Mouse (Mus musculus) left cerebral cortex, adult 8-10 months (tissue): Measurements from ENCODE around the gene Arhgap4. TPM values are rescaled to one million over a fixed set of nuclear protein-coding genes. Genes with fewer than 3 reads are reported as not detected.

ENCODE experiments used
- DNase-seq, 2 experiments: peaks; one replicate each; pipeline ENCODE4 v3.0.0; 2022; ENCODE audit warnings: low spot score in 2 of 2
- total RNA-seq, 4 experiments: library from RNA; stranded (reverse); gene quantifications; 2 replicates each; pipeline ENCODE4 v1.2.4; 2022

Gene Arhgap4
- total RNA-seq, 4 experiments from 2014 or later: 4.3 to 5.1 (median 4.7) TPM

- DNase-seq: peak; percentile 58 to 91
Measured at GRCm38 (mm10) chrX:73914827-73915703, 6.6 kb downstream of the Arhgap4 start.

- no peak for DNase-seq
Measured at GRCm38 (mm10) chrX:73911588-73911987, 10.1 kb downstream of the Arhgap4 start.

GRCm38 (mm10) chrX:73911156-73911555 lies 10.5 kb downstream of the Arhgap4 start:
- DNase-seq: no peak

- no peak for DNase-seq
Measured at GRCm38 (mm10) chrX:73910451-73910850, 11.2 kb downstream of the Arhgap4 start.

GRCm38 (mm10) chrX:73910049-73910448 lies 11.6 kb downstream of the Arhgap4 start:
- DNase-seq: no peak

- no peak for DNase-seq
Measured at GRCm38 (mm10) chrX:73897959-73898358, 23.7 kb downstream of the Arhgap4 start.

- peak in 1 of 2 experiments; percentile 25 for DNase-seq
Measured at GRCm38 (mm10) chrX:73895719-73896118, 26.0 kb downstream of the Arhgap4 start, which contains the start of gene L1cam. TSS of gene L1cam (minus strand) at chrX:73896105.

- DNase-seq: no peak
Measured at GRCm38 (mm10) chrX:73892833-73893232, 28.8 kb downstream of the Arhgap4 start.

GRCm38 (mm10) chrX:73891551-73892152 lies 30.0 kb downstream of the Arhgap4 start, which contains the start of gene Avpr2:
TSS of gene Avpr2 (plus strand) at chrX:73892102.
- DNase-seq: no peak

- DNase-seq: no peak
Measured at GRCm38 (mm10) chrX:73881463-73881862, 40.2 kb downstream of the Arhgap4 start.

GRCm38 (mm10) chrX:73881036-73881427 lies 40.6 kb downstream of the Arhgap4 start:
- no peak for DNase-seq

- no peak for DNase-seq
Measured at GRCm38 (mm10) chrX:73880194-73881035, 41.3 kb downstream of the Arhgap4 start.

- DNase-seq: no peak
Measured at GRCm38 (mm10) chrX:73877014-73877413, 44.7 kb downstream of the Arhgap4 start.

- no peak for DNase-seq
Measured at GRCm38 (mm10) chrX:73875881-73876280, 45.8 kb downstream of the Arhgap4 start.

- DNase-seq: no peak
Measured at GRCm38 (mm10) chrX:73871956-73872355, 49.7 kb downstream of the Arhgap4 start.

GRCm38 (mm10) chrX:73871474-73871873 lies 50.2 kb downstream of the Arhgap4 start:
- no peak for DNase-seq

- DNase-seq: no peak
Measured at GRCm38 (mm10) chrX:73869334-73869733, 52.3 kb downstream of the Arhgap4 start.

GRCm38 (mm10) chrX:73867852-73868251 lies 53.8 kb downstream of the Arhgap4 start:
- no peak for DNase-seq

GRCm38 (mm10) chrX:73867256-73867655 lies 54.4 kb downstream of the Arhgap4 start:
- no peak for DNase-seq

- DNase-seq: no peak
Measured at GRCm38 (mm10) chrX:73864692-73865091, 57.0 kb downstream of the Arhgap4 start.

- DNase-seq: no peak
Measured at GRCm38 (mm10) chrX:73855087-73855408, 66.6 kb downstream of the Arhgap4 start.
